Mouse (Mus musculus) C2C12 (cell line): ENCODE data around the gene Zfp989.
"Not testable (repeated sequence)": the region's sequence is repeated elsewhere in the genome, so short reads cannot be mapped to it uniquely, and the experiment has no call there.

Experiments
- CTCF ChIP-seq: IDR thresholded peaks from one replicate; pipeline ENCODE4 v1.5.1; 2011; ENCODE audit not compliant: control insufficient read depth, insufficient read depth, insufficient read length
- FOSL1 ChIP-seq: IDR thresholded peaks from one replicate; pipeline ENCODE4 v1.8.0; 2011; ENCODE audit warnings: mild to moderate bottlenecking, low read length; ENCODE audit not compliant: poor library complexity, insufficient read depth, severe bottlenecking
- MAX ChIP-seq: IDR thresholded peaks from one replicate; pipeline ENCODE4 v1.6.1; 2011; ENCODE audit warnings: mild to moderate bottlenecking, control low read depth
- MYOD1 ChIP-seq: IDR thresholded peaks from one replicate; pipeline ENCODE4 v1.6.1; 2011; ENCODE audit warnings: low read depth; ENCODE audit not compliant: control insufficient read depth, insufficient read length
- USF1 ChIP-seq: IDR thresholded peaks from one replicate; pipeline ENCODE4 v1.6.1; 2011; ENCODE audit warnings: low read depth, mild to moderate bottlenecking, control low read depth, moderate library complexity

DNA sequence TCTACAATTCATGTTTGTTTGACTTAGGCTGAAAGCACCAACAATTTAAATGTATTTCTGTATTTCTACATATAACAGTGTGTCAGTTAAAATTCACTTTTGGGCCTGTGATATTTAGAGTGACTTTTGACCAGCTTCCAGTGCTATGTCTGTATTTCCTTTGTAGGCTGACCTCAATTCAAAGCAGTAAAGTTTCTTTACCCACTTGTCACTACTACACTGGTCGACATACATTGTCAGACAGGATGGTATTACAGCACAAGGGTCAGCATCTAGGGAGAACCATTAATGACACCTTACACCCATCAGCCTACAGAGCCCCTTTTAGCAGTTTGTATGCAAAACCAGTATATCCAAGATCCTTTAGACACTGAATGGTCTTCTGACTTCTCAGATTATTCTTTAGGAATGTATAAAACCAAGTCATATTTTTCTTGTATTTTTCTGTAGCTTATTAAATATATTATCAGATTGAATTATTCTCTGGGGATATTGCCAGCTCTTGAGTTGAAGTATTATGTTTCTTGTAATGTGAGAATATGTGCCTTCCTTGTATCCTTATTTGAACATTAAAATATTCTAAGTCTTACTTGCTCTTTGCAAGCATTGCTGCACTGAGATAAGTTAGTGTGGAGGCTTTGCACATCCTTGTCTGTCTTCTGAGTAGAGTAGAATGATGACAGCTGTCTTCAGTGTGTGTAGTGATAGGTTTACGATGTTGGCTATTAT, 59.7 kb downstream of the Zfp989 start:
- TF ChIP-seq MYOD1, CTCF, FOSL1, USF1, MAX: not testable (repeated sequence)
